24 mouse cellular contexts compared by ENCODE assay signal in the genomic region with DNA sequence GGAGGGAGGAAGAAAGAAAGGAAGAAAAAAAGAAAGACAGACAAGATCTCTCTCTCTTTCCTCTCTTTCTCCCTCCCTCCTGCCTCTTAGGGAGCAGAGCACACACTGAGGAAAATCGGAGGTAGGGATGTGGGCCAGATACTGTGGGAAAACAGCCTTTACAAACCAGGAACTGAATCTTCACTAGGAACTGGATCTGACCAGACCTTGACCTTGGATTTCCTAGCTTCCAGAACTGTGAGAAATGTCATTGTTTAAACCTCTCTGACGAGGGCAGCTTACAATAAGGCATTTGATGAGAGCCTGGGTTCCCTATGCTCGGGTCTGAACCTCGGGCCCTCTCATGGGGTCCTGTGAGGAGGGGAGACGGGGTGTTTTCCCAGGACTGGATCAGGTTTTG.
DNase-seq lines count a peak whose midpoint lies in the region; ATAC-seq lines count a peak whose summit lies in the region.
"Had no signal": no experiment of that assay in that cellular context is flagged by ENCODE, and none has a peak within 500 bp of the region (broad histone marks: within the 10 kb centered on the region; RNA-seq: fewer than 3 reads in every experiment).

No protein-coding gene starts in this region.

- no peaks in the 10 kb centered on the region for H3K27me3 ChIP-seq in forebrain, embryonic 11.5 days (ENCODE audit: control insufficient read depth, insufficient read depth, low read length)
- H3K27me3 ChIP-seq in forebrain, embryonic 12.5 days, result 0 out of 2 replicates have a peak, but pooled peaks cover 4% of the 10 kb centered on the region
- no peaks in the 10 kb centered on the region for H3K27me3 ChIP-seq in hindbrain, embryonic 16.5 days (replicated peaks; ENCODE audit: control insufficient read depth, insufficient read depth, low read length)
- H3K27me3 ChIP-seq in hindbrain, embryonic 12.5 days, result peaks cover 4% of the 10 kb centered on the region; the same call in 1 of the 2 replicates
- H3K27me3 ChIP-seq: Patski had no signal

- H3K9ac ChIP-seq in forebrain, embryonic 11.5 days (ENCODE audit: low read length), result no peak overlapping the region
- no peak overlapping the region for H3K9ac ChIP-seq in forebrain, embryonic 12.5 days
- no peak overlapping the region for H3K9ac ChIP-seq in hindbrain, embryonic 16.5 days (ENCODE audit: low read depth, low read length)
- H3K9ac ChIP-seq in hindbrain, embryonic 12.5 days, result no peak overlapping the region

- ATAC-seq in forebrain, embryonic 11.5 days (replicated peaks; ENCODE audit: low FRiP score), result no peak
- no peak for ATAC-seq in forebrain, embryonic 12.5 days (ENCODE audit: low FRiP score)
- no peak for ATAC-seq in hindbrain, embryonic 16.5 days
- ATAC-seq in hindbrain, embryonic 12.5 days (ENCODE audit: low FRiP score), result no peak
- ATAC-seq: activated CD4-positive, CD25-positive, alpha-beta regulatory T cell, adult 4 months; CD4-positive, CD25-positive, alpha-beta regulatory T cell, adult 4 months; Patski had no signal

- no peak overlapping the region for H3K27ac ChIP-seq in forebrain, embryonic 11.5 days (ENCODE audit: low read depth, low read length)
- no peak overlapping the region for H3K27ac ChIP-seq in forebrain, embryonic 12.5 days
- no peak overlapping the region for H3K27ac ChIP-seq in hindbrain, embryonic 16.5 days (ENCODE audit: low read depth, low read length)
- H3K27ac ChIP-seq in hindbrain, embryonic 12.5 days, result no peak overlapping the region

- no peak overlapping the region for H3K4me2 ChIP-seq in forebrain, embryonic 11.5 days (ENCODE audit: low read depth, low read length, severe bottlenecking)
- H3K4me2 ChIP-seq in forebrain, embryonic 12.5 days, result no peak overlapping the region
- no peak overlapping the region for H3K4me2 ChIP-seq in hindbrain, embryonic 16.5 days (ENCODE audit: low read length)
- H3K4me2 ChIP-seq in hindbrain, embryonic 12.5 days (replicated peaks), result no peak overlapping the region

- H3K9me3 ChIP-seq in forebrain, embryonic 11.5 days (ENCODE audit: control insufficient read depth, low read length), result no peaks in the 10 kb centered on the region
- no peaks in the 10 kb centered on the region for H3K9me3 ChIP-seq in forebrain, embryonic 12.5 days
- H3K9me3 ChIP-seq in hindbrain, embryonic 16.5 days (ENCODE audit: control insufficient read depth, low read length), result no peaks in the 10 kb centered on the region
- H3K9me3 ChIP-seq in hindbrain, embryonic 12.5 days (replicated peaks), result no peaks in the 10 kb centered on the region
- H3K9me3 ChIP-seq: G1E had no signal

- no peaks in the 10 kb centered on the region for H3K4me1 ChIP-seq in forebrain, embryonic 11.5 days (replicated peaks; ENCODE audit: control insufficient read depth, insufficient read depth, low read length)
- no peaks in the 10 kb centered on the region for H3K4me1 ChIP-seq in forebrain, embryonic 12.5 days
- no peaks in the 10 kb centered on the region for H3K4me1 ChIP-seq in hindbrain, embryonic 16.5 days (ENCODE audit: control insufficient read depth, insufficient read depth, low read depth, low read length)
- H3K4me1 ChIP-seq in hindbrain, embryonic 12.5 days, result peaks cover 5% of the 10 kb centered on the region; the same call in 1 of the 2 replicates

- WGBS in forebrain, embryonic 11.5 days, result 66% methylated on average over 5 of the region's 5 CpGs
- WGBS in forebrain, embryonic 12.5 days, result 57% methylated on average over 5 of the region's 5 CpGs
- WGBS in hindbrain, embryonic 16.5 days, result 67% methylated on average over 5 of the region's 5 CpGs
- WGBS in hindbrain, embryonic 12.5 days, result 56% methylated on average over 5 of the region's 5 CpGs

- H3K4me3 ChIP-seq in forebrain, embryonic 11.5 days (ENCODE audit: low read depth, low read length), result no peak overlapping the region
- no peak overlapping the region for H3K4me3 ChIP-seq in forebrain, embryonic 12.5 days (replicated peaks)
- no peak overlapping the region for H3K4me3 ChIP-seq in hindbrain, embryonic 16.5 days (ENCODE audit: low read length)
- H3K4me3 ChIP-seq in hindbrain, embryonic 12.5 days, result no peak overlapping the region

- DNase-seq in forebrain, embryonic 11.5 days (ENCODE audit: low spot score), result peak; percentile 28
- DNase-seq in ES-CJ7 (ENCODE audit: low read depth, low spot score), result peak; percentile 75
- peak; percentile 57 for DNase-seq in R1 (ENCODE audit: low read depth, low spot score)
- peak; percentile 76 for DNase-seq in ZHBTc4 (ENCODE audit: low read depth, low spot score)
- no peak for DNase-seq in layer of hippocampus, adult 8-10 months (ENCODE audit: low spot score in 2 of 2)
- DNase-seq: adrenal gland, adult 2 months; adrenal gland, adult 8-10 months; adrenal gland, postnatal 10 days; adrenal gland, postnatal 14 days; adrenal gland, postnatal 25 days; adrenal gland, postnatal 36 days; B cell, adult 2 months; cerebellum, adult 11 months; cerebellum, adult 11-12 months; cerebellum, adult 18-20 months; cerebellum, adult 2 months; cerebellum, adult 8-10 months had no signal

- no peaks in the 10 kb centered on the region for H3K36me3 ChIP-seq in forebrain, embryonic 11.5 days (ENCODE audit: control insufficient read depth, insufficient read depth, low read length)
- no peaks in the 10 kb centered on the region for H3K36me3 ChIP-seq in forebrain, embryonic 12.5 days (replicated peaks)
- H3K36me3 ChIP-seq in hindbrain, embryonic 16.5 days (ENCODE audit: control insufficient read depth, insufficient read depth, low read length), result no peaks in the 10 kb centered on the region
- H3K36me3 ChIP-seq in hindbrain, embryonic 12.5 days, result no peaks in the 10 kb centered on the region
- H3K36me3 ChIP-seq: G1E had no signal

Comparison
In these comparisons a context has a peak if more than half of its experiments do, and no peak if none do; other contexts are left out.
1. DNase-seq: peak in forebrain, embryonic 11.5 days (single experiment), ES-CJ7 (single experiment), R1 (single experiment) and ZHBTc4 (single experiment); none in layer of hippocampus, adult 8-10 months (0 of 2).